Mouse (Mus musculus) naive thymus-derived CD4-positive, alpha-beta T cell, adult 2 months (primary cell): Measurements from ENCODE around the gene Tmem100.
A peak's percentile ranks its signal among the peaks of the same experiment; 100 is the strongest.

Source experiments
- DNase-seq: peaks from one replicate; pipeline ENCODE4 v3.0.0-alpha.2; 2011; ENCODE audit warnings: low read depth

Gene Tmem100

GRCm38 (mm10) chr11:90015281-90015680, 14.9 kb upstream of the Tmem100 start:
- no peak for DNase-seq

- DNase-seq: peak; percentile 47
These were observed 11.0 kb upstream of the Tmem100 start for GRCm38 (mm10) chr11:90019161-90019560.

GRCm38 (mm10) chr11:90025891-90026801, 4.0 kb upstream of the Tmem100 start:
- DNase-seq: no peak

GRCm38 (mm10) chr11:90026802-90027174, 3.4 kb upstream of the Tmem100 start:
- DNase-seq: no peak

- no peak for DNase-seq
These were observed 2.9 kb upstream of the Tmem100 start for GRCm38 (mm10) chr11:90027216-90027615.

GRCm38 (mm10) chr11:90028746-90029145, 1.4 kb upstream of the Tmem100 start:
- no peak for DNase-seq

- DNase-seq: peak; percentile 4
These were observed 794 bp upstream of the Tmem100 start for GRCm38 (mm10) chr11:90029354-90029753.

- DNase-seq: no peak
These were observed 409 bp downstream of the Tmem100 start for GRCm38 (mm10) chr11:90030557-90030956.

GRCm38 (mm10) chr11:90031076-90031475, 928 bp downstream of the Tmem100 start:
- no peak for DNase-seq

GRCm38 (mm10) chr11:90032807-90033206, 2.7 kb downstream of the Tmem100 start:
- DNase-seq: no peak

- DNase-seq: no peak
These were observed 3.3 kb downstream of the Tmem100 start for GRCm38 (mm10) chr11:90033442-90033841.

GRCm38 (mm10) chr11:90034646-90035045, 4.5 kb downstream of the Tmem100 start:
- DNase-seq: no peak

GRCm38 (mm10) chr11:90035532-90035931, 5.4 kb downstream of the Tmem100 start:
- no peak for DNase-seq

GRCm38 (mm10) chr11:90036416-90036815, 6.3 kb downstream of the Tmem100 start:
- DNase-seq: no peak

- no peak for DNase-seq
These were observed 7.9 kb downstream of the Tmem100 start for GRCm38 (mm10) chr11:90038022-90038421.

GRCm38 (mm10) chr11:90044459-90044858, 14.3 kb downstream of the Tmem100 start:
- no peak for DNase-seq

GRCm38 (mm10) chr11:90046211-90046610, 16.1 kb downstream of the Tmem100 start:
- no peak for DNase-seq

GRCm38 (mm10) chr11:90047271-90047670, 17.1 kb downstream of the Tmem100 start:
- no peak for DNase-seq

GRCm38 (mm10) chr11:90050016-90050415, 19.9 kb downstream of the Tmem100 start:
- no peak for DNase-seq

GRCm38 (mm10) chr11:90052785-90053184, 22.6 kb downstream of the Tmem100 start:
- DNase-seq: no peak

- DNase-seq: no peak
These were observed 23.7 kb downstream of the Tmem100 start for GRCm38 (mm10) chr11:90053820-90054219.

- no peak for DNase-seq
These were observed 24.3 kb downstream of the Tmem100 start for GRCm38 (mm10) chr11:90054401-90054800.

GRCm38 (mm10) chr11:90057070-90057469, 26.9 kb downstream of the Tmem100 start:
- no peak for DNase-seq

GRCm38 (mm10) chr11:90059241-90059640, 29.1 kb downstream of the Tmem100 start:
- DNase-seq: no peak
